Mouse (Mus musculus) hindbrain, embryonic 11.5 days (tissue): ENCODE results near the gene Csnk1g2. TPM values are rescaled to one million over a fixed set of nuclear protein-coding genes. Genes with fewer than 3 reads are reported as not detected.

ENCODE experiments used
- ATAC-seq: fragments of 200-750 bp; cut with Nextera tagmentation; 2 replicates; pipeline ENCODE4 v1.8.0; 2017; ENCODE audit warnings: mild to moderate bottlenecking, moderate TSS enrichment, moderate library complexity; ENCODE audit not compliant: low FRiP score
- DNase-seq: peaks from one replicate; pipeline ENCODE4 v3.0.0-alpha.2; 2015; ENCODE audit warnings: low spot score
- H3K27ac ChIP-seq: fragments of 300-500 bp; sonication (generic); 2 replicates; pipeline ENCODE4 v1.5.1; 2014; ENCODE audit warnings: mild to moderate bottlenecking, low read depth, low read length
- H3K27me3 ChIP-seq: fragments of 300-500 bp; sonication (generic); 2 replicates; pipeline ENCODE4 v1.6.1; 2014; ENCODE audit warnings: mild to moderate bottlenecking, low read length, moderate library complexity, mixed read lengths; ENCODE audit not compliant: control insufficient read depth, insufficient read depth
- H3K36me3 ChIP-seq: fragments of 300-500 bp; sonication (generic); 2 replicates; pipeline ENCODE4 v1.6.1; 2014; ENCODE audit warnings: mild to moderate bottlenecking, low read length, moderate library complexity, mixed read lengths; ENCODE audit not compliant: control insufficient read depth, insufficient read depth
- H3K4me1 ChIP-seq: fragments of 300-500 bp; sonication (generic); replicated peaks from 2 replicates; pipeline ENCODE4 v1.6.1; 2014; ENCODE audit warnings: low read length, mixed read lengths; ENCODE audit not compliant: control insufficient read depth, insufficient read depth
- H3K4me2 ChIP-seq: fragments of 300-500 bp; sonication (generic); replicated peaks from 2 replicates; pipeline ENCODE4 v1.6.1; 2014; ENCODE audit warnings: mild to moderate bottlenecking, low read depth, low read length
- H3K4me3 ChIP-seq: fragments of 300-500 bp; sonication (generic); 2 replicates; pipeline ENCODE4 v1.5.1; 2014; ENCODE audit warnings: low read depth, low read length
- H3K9ac ChIP-seq: fragments of 300-500 bp; sonication (generic); 2 replicates; pipeline ENCODE4 v1.6.1; 2014; ENCODE audit warnings: low read depth, low read length
- H3K9me3 ChIP-seq: fragments of 300-500 bp; sonication (generic); 2 replicates; pipeline ENCODE4 v1.6.1; 2016; ENCODE audit warnings: low read length; ENCODE audit not compliant: control insufficient read depth
- WGBS: fragments of 180-500 bp; shearing (Covaris S2); extraction: QIAGEN DNeasy Blood & Tissue Kit; methylation state at CpG from one replicate; pipeline ENCODE4 v1.1.7; 2014; 5-methylcytosine and 5-hydroxymethylcytosine counted together
- polyA plus RNA-seq: library from polyadenylated mRNA; unstranded; fragments of >200 nt; fragmentation: Nextera tagmentation; extraction: Ambion mirVana; gene quantifications from 2 replicates; pipeline ENCODE4 v1.2.1, GENCODE M21; 2014

Csnk1g2 gene
- polyA plus RNA-seq, 1 experiment from 2014 or later, result 71.1 TPM

DNA sequence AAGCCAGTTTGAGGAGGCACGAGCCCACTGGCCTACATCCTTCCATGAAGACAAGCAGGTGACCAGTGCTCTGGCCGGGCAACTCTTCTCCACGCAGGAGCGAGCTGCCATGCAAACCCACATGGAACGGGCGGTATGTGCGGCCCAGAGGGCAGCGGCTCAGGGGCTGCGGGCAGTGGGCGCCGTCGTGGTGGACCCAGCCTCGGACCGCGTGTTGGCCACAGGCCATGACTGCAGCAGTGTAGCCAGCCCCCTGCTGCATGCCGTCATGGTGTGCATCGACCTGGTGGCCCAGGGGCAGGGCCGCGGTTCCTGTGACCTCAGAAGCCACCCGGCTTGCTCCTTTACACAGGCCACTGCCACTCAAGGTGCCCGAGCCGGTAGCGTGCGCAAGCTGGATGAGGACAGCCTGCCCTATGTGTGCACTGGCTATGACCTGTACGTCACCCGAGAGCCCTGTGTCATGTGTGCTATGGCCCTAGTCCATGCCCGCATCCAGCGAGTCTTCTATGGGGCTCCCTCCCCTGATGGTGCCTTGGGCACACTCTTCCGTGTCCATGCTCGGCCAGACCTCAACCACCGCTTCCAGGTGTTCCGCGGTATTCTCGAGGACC is 15.8 kb upstream of the Csnk1g2 start:
- Histone ChIP-seq H3K36me3 (peaks cover 15% of the 10 kb centered on the region), H3K4me2 (no peak overlapping the region), H3K4me1 (peaks cover 5% of the 10 kb centered on the region), H3K9ac (no peak overlapping the region), H3K27ac (no peak overlapping the region), H3K27me3 (no peaks in the 10 kb centered on the region), H3K4me3 (no peak overlapping the region), H3K9me3 (no peaks in the 10 kb centered on the region)
- no peak for ATAC-seq
- DNase-seq, result no peak
- WGBS, result 93% methylated on average over 34 of the region's 34 CpGs

DNA sequence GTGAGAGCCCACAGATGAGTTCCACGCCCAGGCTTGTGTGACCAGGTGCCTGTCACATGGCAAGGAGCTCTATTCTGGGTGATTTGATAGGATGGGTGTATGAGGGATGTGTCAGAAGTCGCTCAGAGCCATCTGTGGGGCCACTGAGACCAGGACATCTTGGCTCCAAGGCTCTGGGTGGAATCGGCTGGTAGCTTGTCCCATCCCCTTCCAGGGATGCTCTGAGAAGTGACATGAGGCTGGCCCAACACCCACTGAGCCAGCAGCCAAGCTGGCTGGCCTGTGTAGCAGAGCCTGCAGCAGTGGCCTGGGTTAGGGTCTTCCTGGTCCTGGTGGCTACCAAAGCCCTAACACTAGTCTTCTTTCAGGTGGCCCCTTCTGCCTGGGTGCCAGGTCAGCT is 14.2 kb upstream of the Csnk1g2 start:
- Histone ChIP-seq H3K4me3 (no peak overlapping the region), H3K4me2 (no peak overlapping the region), H3K27me3 (no peaks in the 10 kb centered on the region), H3K4me1 (peaks cover 5% of the 10 kb centered on the region), H3K9me3 (no peaks in the 10 kb centered on the region), H3K36me3 (peaks cover 15% of the 10 kb centered on the region), H3K27ac (no peak overlapping the region), H3K9ac (no peak overlapping the region)
- ATAC-seq (no peak), DNase-seq (no peak)
- WGBS, result 88% methylated on average over 3 of the region's 3 CpGs

DNA sequence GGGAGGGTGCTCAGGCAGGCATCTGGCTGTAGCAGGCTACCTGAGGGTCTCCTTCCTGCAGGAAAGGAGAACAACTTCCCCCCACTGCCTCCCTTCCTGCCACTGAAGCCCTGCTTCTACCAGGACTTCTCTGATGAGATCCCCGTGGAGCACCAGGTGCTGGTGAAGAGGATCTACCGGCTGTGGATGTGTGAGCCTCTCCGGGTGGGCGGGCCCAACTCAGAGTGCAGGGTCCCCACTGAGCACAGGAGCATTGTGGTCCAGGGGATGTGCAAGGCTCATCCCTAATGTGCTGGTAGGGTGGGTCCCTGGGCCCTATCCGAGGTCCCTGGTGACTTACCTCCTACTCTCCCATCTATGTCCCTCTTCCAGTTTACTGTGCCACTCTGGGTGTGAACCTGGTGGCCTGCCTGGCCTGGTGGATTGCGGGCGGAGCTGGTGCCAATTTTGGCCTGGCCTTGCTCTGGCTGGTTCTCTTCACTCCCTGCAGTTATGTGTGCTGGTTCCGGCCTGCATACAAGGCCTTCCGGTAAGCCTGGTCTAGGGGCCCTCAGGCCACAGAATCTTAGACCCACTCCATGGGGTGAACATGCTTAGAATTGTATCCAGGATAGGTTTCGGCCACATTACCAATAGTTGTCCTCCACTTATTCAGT is 13.2 kb upstream of the Csnk1g2 start:
- Histone ChIP-seq H3K9me3 (no peaks in the 10 kb centered on the region), H3K4me2 (no peak overlapping the region), H3K4me3 (no peak overlapping the region), H3K27me3 (no peaks in the 10 kb centered on the region), H3K36me3 (peaks cover 15% of the 10 kb centered on the region), H3K9ac (no peak overlapping the region), H3K27ac (no peak overlapping the region), H3K4me1 (no peaks in the 10 kb centered on the region)
- DNase-seq (no peak), ATAC-seq (no peak)
- 94% methylated on average over 10 of the region's 10 CpGs for WGBS

DNA sequence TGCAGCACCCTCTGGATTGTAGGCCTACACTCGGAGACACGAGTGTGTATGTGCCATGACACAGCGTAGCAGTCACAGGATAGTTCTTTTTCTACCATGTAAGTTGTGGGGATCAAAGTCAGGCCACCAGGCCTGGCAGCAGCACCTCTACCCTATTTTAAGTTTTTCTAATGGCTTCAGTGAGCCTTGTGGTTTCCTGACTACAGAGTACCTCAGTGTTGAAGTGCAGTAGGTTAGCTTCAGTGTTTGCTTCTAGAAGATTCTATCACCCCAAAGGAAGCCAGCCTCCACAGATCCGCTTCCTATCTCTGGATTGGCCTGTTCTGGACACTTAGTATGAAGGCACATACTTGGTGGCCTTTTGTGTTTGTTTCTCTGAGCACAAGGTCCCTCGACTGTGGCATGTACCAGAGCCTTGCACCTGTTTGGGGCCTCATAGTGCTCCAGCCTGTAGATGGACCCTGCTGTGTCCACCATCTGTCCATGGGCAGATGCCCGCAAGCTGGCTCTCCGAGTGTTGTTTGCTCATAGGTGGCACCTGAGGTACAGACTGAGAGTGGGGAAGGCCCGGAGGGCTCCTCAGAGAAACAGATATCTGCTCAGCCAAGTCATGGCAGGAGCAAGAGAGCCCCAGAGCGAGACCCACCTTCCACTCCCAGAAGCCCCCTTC is 12.4 kb upstream of the Csnk1g2 start:
- ATAC-seq, result no peak
- H3K27me3 ChIP-seq, result no peaks in the 10 kb centered on the region
- WGBS, result 91% methylated on average over 9 of the region's 9 CpGs
- no peak for DNase-seq
- H3K4me3 ChIP-seq, result no peak overlapping the region
- H3K4me1 ChIP-seq, result no peaks in the 10 kb centered on the region
- H3K9ac ChIP-seq, result no peak overlapping the region
- H3K36me3 ChIP-seq, result peaks cover 17% of the 10 kb centered on the region
- H3K27ac ChIP-seq, result no peak overlapping the region
- H3K4me2 ChIP-seq, result no peak overlapping the region
- no peaks in the 10 kb centered on the region for H3K9me3 ChIP-seq

DNA sequence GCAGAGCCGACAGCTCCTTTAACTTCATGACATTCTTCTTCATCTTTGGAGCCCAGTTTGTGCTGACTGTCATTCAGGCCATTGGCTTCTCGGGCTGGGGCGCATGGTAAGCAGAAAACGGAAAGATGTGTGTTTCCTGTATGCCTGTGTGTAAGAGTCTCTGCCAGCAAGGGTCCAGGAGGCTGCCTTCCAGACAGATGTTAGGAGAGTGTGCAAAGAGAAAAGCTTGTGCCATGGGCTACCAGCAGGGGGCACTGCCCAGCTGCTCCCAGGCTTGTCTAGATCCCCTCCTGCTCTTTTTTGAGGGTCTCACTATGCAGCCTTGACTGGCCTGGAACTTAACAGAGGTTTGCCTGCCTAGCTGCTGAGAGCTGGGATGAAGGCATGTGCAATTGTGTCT is 11.6 kb upstream of the Csnk1g2 start:
- no peak overlapping the region for H3K9ac ChIP-seq
- no peaks in the 10 kb centered on the region for H3K4me1 ChIP-seq
- no peaks in the 10 kb centered on the region for H3K9me3 ChIP-seq
- no peak for ATAC-seq
- DNase-seq, result peak; percentile 75
- H3K27ac ChIP-seq, result no peak overlapping the region
- H3K27me3 ChIP-seq, result no peaks in the 10 kb centered on the region
- H3K4me3 ChIP-seq, result no peak overlapping the region
- peaks cover 17% of the 10 kb centered on the region for H3K36me3 ChIP-seq
- H3K4me2 ChIP-seq, result no peak overlapping the region
- WGBS, result 82% methylated on average over 4 of the region's 4 CpGs

DNA sequence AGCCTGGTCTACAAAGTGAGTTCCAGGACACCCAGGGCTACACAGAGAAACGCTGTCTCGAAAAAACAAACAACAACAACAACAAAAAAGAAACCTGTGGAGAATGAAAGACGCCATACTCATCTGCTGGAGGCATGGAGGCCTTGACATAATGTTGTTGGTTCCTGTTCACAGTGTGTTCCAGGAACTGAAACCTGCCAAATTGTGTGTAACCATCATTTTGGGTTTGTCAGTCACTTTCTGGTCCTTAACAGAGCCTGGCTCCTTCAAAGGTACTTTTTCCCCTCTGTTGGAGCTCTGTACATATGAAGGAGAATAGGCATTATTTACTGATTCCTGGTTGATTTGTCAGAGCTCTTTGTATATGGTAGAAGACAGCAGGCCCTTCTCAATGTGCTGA is 10.7 kb upstream of the Csnk1g2 start:
- Histone ChIP-seq H3K4me2 (no peak overlapping the region), H3K36me3 (peaks cover 11% of the 10 kb centered on the region), H3K9me3 (no peaks in the 10 kb centered on the region), H3K27ac (no peak overlapping the region), H3K27me3 (no peaks in the 10 kb centered on the region), H3K4me1 (no peaks in the 10 kb centered on the region), H3K4me3 (no peak overlapping the region), H3K9ac (no peak overlapping the region)
- no peak for DNase-seq
- ATAC-seq, result no peak
- WGBS, result 89% methylated on average over 3 of the region's 3 CpGs

DNA sequence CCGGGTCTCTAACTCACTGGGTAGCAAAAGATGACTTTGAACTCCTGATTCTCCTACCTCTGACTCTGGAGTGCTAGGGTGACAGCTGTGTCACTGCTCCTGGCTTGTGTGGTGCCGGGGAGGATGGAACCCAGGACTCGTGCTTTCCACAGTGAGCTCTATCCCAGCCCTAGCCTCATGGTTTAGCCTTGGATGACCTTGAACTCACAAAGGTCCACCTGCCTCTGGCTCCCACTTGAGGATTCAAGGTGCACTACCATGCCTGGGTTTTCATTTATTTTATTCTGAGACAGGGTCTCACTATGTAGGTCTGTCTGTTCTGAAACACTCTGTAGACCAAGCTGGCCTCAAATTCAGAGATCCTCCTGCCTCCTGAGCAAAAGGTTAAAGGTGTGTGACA is 8.8 kb upstream of the Csnk1g2 start:
- Histone ChIP-seq H3K36me3 (peaks cover 4% of the 10 kb centered on the region; the same call in 1 of the 2 replicates), H3K27me3 (no peaks in the 10 kb centered on the region)

DNA sequence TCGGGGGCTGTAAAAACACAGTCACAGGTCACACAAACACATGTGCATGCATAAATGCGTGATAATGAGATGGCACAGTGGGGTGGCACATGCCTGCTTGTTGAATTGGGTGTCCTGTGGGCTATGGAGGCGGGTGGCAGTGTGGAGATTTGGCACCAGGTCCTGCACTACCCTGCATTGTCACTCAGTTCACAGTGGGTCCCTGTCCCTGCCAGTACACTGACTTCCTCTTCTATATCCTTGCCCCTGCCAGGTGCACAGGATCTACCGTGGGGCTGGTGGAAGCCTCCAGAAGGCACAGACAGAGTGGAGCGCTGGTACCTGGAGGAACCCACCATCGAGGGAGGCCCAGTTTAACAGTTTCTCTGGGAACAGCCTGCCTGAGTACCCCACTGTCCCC is 8.3 kb upstream of the Csnk1g2 start:
- ATAC-seq, result no peak
- 95% methylated on average over 6 of the region's 6 CpGs for WGBS
- H3K4me1 ChIP-seq, result no peaks in the 10 kb centered on the region
- no peak overlapping the region for H3K9ac ChIP-seq
- no peak overlapping the region for H3K27ac ChIP-seq
- H3K27me3 ChIP-seq, result no peaks in the 10 kb centered on the region
- no peak overlapping the region for H3K4me2 ChIP-seq
- no peak overlapping the region for H3K4me3 ChIP-seq
- no peak for DNase-seq
- H3K36me3 ChIP-seq, result peaks cover 2% of the 10 kb centered on the region; the same call in 1 of the 2 replicates
- H3K9me3 ChIP-seq, result no peaks in the 10 kb centered on the region

More for the DNA sequence above, 8.8 kb upstream of the Csnk1g2 start:
- no peak for ATAC-seq
- Histone ChIP-seq H3K4me3 (no peak overlapping the region), H3K4me1 (no peaks in the 10 kb centered on the region), H3K27ac (no peak overlapping the region), H3K9ac (no peak overlapping the region), H3K9me3 (no peaks in the 10 kb centered on the region), H3K4me2 (no peak overlapping the region)
- 86% methylated on average over 3 of the region's 3 CpGs for WGBS
- no peak for DNase-seq

DNA sequence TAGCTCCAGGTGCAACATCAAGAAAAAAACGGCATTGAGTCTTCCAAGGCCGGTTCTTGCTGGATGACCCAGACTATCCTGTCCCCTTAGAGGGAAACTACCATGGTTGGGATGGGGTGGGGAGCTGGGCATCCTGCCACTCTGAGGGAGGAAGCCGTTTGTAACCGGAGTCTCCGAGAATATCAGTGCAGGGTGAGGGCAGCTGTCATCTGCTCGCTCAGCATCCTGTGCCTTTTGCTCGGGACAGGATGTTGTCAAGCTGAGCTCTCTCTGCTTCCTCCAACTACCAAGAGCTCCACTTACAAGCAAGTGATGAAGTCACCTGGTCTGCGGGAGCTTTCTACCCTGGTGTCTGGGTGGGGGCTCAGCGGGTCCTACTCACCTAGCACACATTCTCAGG is 4.5 kb upstream of the Csnk1g2 start:
- Histone ChIP-seq H3K27ac (no peak overlapping the region), H3K4me1 (no peaks in the 10 kb centered on the region), H3K36me3 (peaks cover 2% of the 10 kb centered on the region; the same call in 1 of the 2 replicates), H3K27me3 (no peaks in the 10 kb centered on the region), H3K9me3 (no peaks in the 10 kb centered on the region), H3K4me3 (no peak overlapping the region), H3K9ac (no peak overlapping the region), H3K4me2 (no peak overlapping the region)
- WGBS, result 83% methylated on average over 9 of the region's 9 CpGs
- DNase-seq, result no peak
- ATAC-seq, result no peak
